Comparison of ENCODE assay signal across 30 mouse cellular contexts in genomic region chr3:101048781-101049180, GRCm38 (mm10). TPM values are rescaled to one million over a fixed set of nuclear protein-coding genes. Genes with fewer than 3 reads are reported as not detected.
DNase-seq lines count a peak whose midpoint lies in the region; ATAC-seq lines count a peak whose summit lies in the region.
"Had no signal": no experiment of that assay in that cellular context is flagged by ENCODE, and none has a peak within 500 bp of the region (broad histone marks: within the 10 kb centered on the region; RNA-seq: fewer than 3 reads in every experiment).

No protein-coding gene starts in this region.

- 68% methylated on average over 2 of the region's 2 CpGs for WGBS in forebrain, embryonic 15.5 days
- WGBS in forebrain, embryonic 16.5 days: 65% methylated on average over 2 of the region's 2 CpGs

- no peaks in the 10 kb centered on the region for H3K27me3 ChIP-seq in forebrain, embryonic 15.5 days
- no peaks in the 10 kb centered on the region for H3K27me3 ChIP-seq in forebrain, embryonic 16.5 days (replicated peaks; ENCODE audit: control insufficient read depth, insufficient read depth, low read length)
- H3K27me3 ChIP-seq: hindbrain, embryonic 12.5 days; intestine, embryonic 15.5 days; limb, embryonic 15.5 days; liver, embryonic 13.5 days; Patski had no signal

- no peak overlapping the region for H3K4me3 ChIP-seq in forebrain, embryonic 15.5 days
- H3K4me3 ChIP-seq in forebrain, embryonic 16.5 days (replicated peaks; ENCODE audit: low read length): no peak overlapping the region
- H3K4me3 ChIP-seq: hindbrain, embryonic 12.5 days; intestine, embryonic 15.5 days; limb, embryonic 10.5 days; limb, embryonic 15.5 days; liver, embryonic 13.5 days had no signal

- DNase-seq in urinary bladder, postnatal 14 days (ENCODE audit: low spot score): peak; percentile 23
- no peak for DNase-seq in urinary bladder, postnatal 25 days (ENCODE audit: low spot score)
- DNase-seq in ZHBTc4 (ENCODE audit: low read depth, low spot score): peak; percentile 87
- DNase-seq in embryo, embryonic 10.5 days (ENCODE audit: low spot score): no peak
- no peak for DNase-seq in lung, adult 18-20 months
- DNase-seq: adrenal gland, postnatal 25 days; B cell, adult 2 months; cerebellum, adult 18-20 months; cerebellum, postnatal 14 days; gastrocnemius, postnatal 14 days; heart, postnatal 36 days; kidney, adult 2 months; kidney, postnatal 36 days; liver, embryonic 13.5 days; lung, adult 2 months; lung, postnatal 10 days; midbrain, embryonic 14.5 days; right cerebral cortex, adult 18-20 months; spleen, adult 18-20 months; thymus, postnatal 25 days had no signal

- H3K4me1 ChIP-seq in forebrain, embryonic 15.5 days: peaks cover 12% of the 10 kb centered on the region
- H3K4me1 ChIP-seq in forebrain, embryonic 16.5 days (replicated peaks; ENCODE audit: control insufficient read depth, insufficient read depth, low read length): peaks cover 5% of the 10 kb centered on the region
- H3K4me1 ChIP-seq: liver, embryonic 13.5 days had no signal

- H3K27ac ChIP-seq in forebrain, embryonic 15.5 days (replicated peaks): peak overlapping the region; percentile 9; the same call in 1 of the 2 replicates
- no peak overlapping the region for H3K27ac ChIP-seq in forebrain, embryonic 16.5 days (ENCODE audit: low read length)
- H3K27ac ChIP-seq: hindbrain, embryonic 12.5 days; hindbrain, postnatal 0 days; intestine, embryonic 15.5 days; limb, embryonic 10.5 days; limb, embryonic 15.5 days; liver, embryonic 13.5 days; macrophage had no signal

- no peak overlapping the region for H3K9ac ChIP-seq in forebrain, embryonic 15.5 days (replicated peaks)
- H3K9ac ChIP-seq in forebrain, embryonic 16.5 days (replicated peaks; ENCODE audit: low read depth, low read length): no peak overlapping the region
- H3K9ac ChIP-seq: hindbrain, embryonic 12.5 days; intestine, embryonic 15.5 days; limb, embryonic 15.5 days; liver, embryonic 13.5 days had no signal

- H3K9me3 ChIP-seq in forebrain, embryonic 15.5 days: no peaks in the 10 kb centered on the region
- no peaks in the 10 kb centered on the region for H3K9me3 ChIP-seq in forebrain, embryonic 16.5 days (ENCODE audit: control insufficient read depth, low read length)
- H3K9me3 ChIP-seq: hindbrain, embryonic 12.5 days; intestine, embryonic 15.5 days; limb, embryonic 10.5 days; limb, embryonic 15.5 days; liver, embryonic 13.5 days had no signal

- ATAC-seq in forebrain, embryonic 15.5 days (replicated peaks): no peak
- no peak for ATAC-seq in forebrain, embryonic 16.5 days
- ATAC-seq: hindbrain, postnatal 0 days; intestine, embryonic 15.5 days; Patski had no signal

- H3K36me3 ChIP-seq in forebrain, embryonic 15.5 days: no peaks in the 10 kb centered on the region; the same call in 1 of the 2 replicates
- H3K36me3 ChIP-seq in forebrain, embryonic 16.5 days (ENCODE audit: control insufficient read depth, insufficient read depth): no peaks in the 10 kb centered on the region
- H3K36me3 ChIP-seq: hindbrain, embryonic 12.5 days; intestine, embryonic 15.5 days; liver, embryonic 13.5 days had no signal

- H3K4me2 ChIP-seq in forebrain, embryonic 15.5 days (replicated peaks): no peak overlapping the region
- H3K4me2 ChIP-seq in forebrain, embryonic 16.5 days (ENCODE audit: low read length): no peak overlapping the region
- H3K4me2 ChIP-seq: hindbrain, embryonic 12.5 days; intestine, embryonic 15.5 days; limb, embryonic 15.5 days; liver, embryonic 13.5 days had no signal

RNA-seq across cellular contexts. Expression of gene Cd101, which starts 19.4 kb away (rescaled TPM):
- polyA plus RNA-seq in forebrain, embryonic 15.5 days (2015; fragmentation: Nextera tagmentation; extraction: Ambion mirVana): 0.05 and 0.10 TPM in 2 replicates
- polyA plus RNA-seq in forebrain, embryonic 16.5 days (2015; fragmentation: Nextera tagmentation; extraction: Ambion mirVana): not detected in 2 replicates
- polyA plus RNA-seq: embryonic facial prominence, embryonic 11.5 days; hindbrain, embryonic 12.5 days; midbrain, embryonic 14.5 days; Patski had no signal

Comparison
In these comparisons a context has a peak if more than half of its experiments do, and no peak if none do; other contexts are left out.
1. DNase-seq: peak in urinary bladder, postnatal 14 days (single experiment) and ZHBTc4 (single experiment); none in urinary bladder, postnatal 25 days (single experiment), embryo, embryonic 10.5 days (single experiment) and lung, adult 18-20 months (0 of 2).